9 mouse cellular contexts compared by ENCODE assay signal in genomic region chr9:13574913-13575312, GRCm38 (mm10).
A peak's percentile ranks its signal among the peaks of the same experiment; 100 is the strongest.
DNase-seq lines count a peak whose midpoint lies in the region; ATAC-seq and TF ChIP-seq lines count a peak whose summit lies in the region.
"Had no signal": no experiment of that assay in that cellular context is flagged by ENCODE, and none has a peak within 500 bp of the region (broad histone marks: within the 10 kb centered on the region; RNA-seq: fewer than 3 reads in every experiment).

No protein-coding gene starts in this region.

- TF ChIP-seq CTCF in gastrocnemius, adult 2 months (IDR thresholded peaks at IDR 0.05), result no peak; the same call in 1 of the 2 replicates
- no peak; the same call in 1 of the 2 replicates for TF ChIP-seq CTCF in lung, postnatal 0 days (IDR thresholded peaks at IDR 0.05)
- TF ChIP-seq CTCF in cerebellum, adult 2 months (IDR thresholded peaks at IDR 0.05; ENCODE audit: borderline replicate concordance, insufficient read depth, low read depth, low read length), result no peak

- no peaks in the 10 kb centered on the region for H3K36me3 ChIP-seq in lung, postnatal 0 days (ENCODE audit: insufficient read depth, low read length)
- no peaks in the 10 kb centered on the region for H3K36me3 ChIP-seq in forebrain, embryonic 16.5 days (ENCODE audit: control insufficient read depth, insufficient read depth)

- peak; percentile 84 for ATAC-seq in hematopoietic stem cell, adult 5-6 weeks (replicated peaks in 1 of 2; ENCODE audit: insufficient read depth in 1 of 2, low FRiP score in 2 of 2, low TSS enrichment in 1 of 2, low read depth in 1 of 2, poor library complexity in 2 of 2, severe bottlenecking in 2 of 2)
- ATAC-seq in lung, postnatal 0 days, result peak; percentile 58
- ATAC-seq in forebrain, embryonic 16.5 days, result no peak
- ATAC-seq: inflammation-experienced regulatory T-cells, adult 6 months had no signal

- peaks cover 8% of the 10 kb centered on the region for H3K4me1 ChIP-seq in brown adipose tissue, adult 24 weeks (ENCODE audit: control insufficient read depth, insufficient read depth, insufficient read length, low read length)
- peaks cover 5% of the 10 kb centered on the region; the same call in 1 of the 2 replicates for H3K4me1 ChIP-seq in lung, postnatal 0 days (ENCODE audit: insufficient read depth, low read depth, low read length)
- H3K4me1 ChIP-seq in forebrain, embryonic 16.5 days (replicated peaks; ENCODE audit: control insufficient read depth, insufficient read depth, low read length), result peaks cover 6% of the 10 kb centered on the region
- peaks cover 14% of the 10 kb centered on the region for H3K4me1 ChIP-seq in cerebellum, adult 2 months (ENCODE audit: control insufficient read depth, insufficient read depth, low read length)

- no peak overlapping the region for H3K9ac ChIP-seq in lung, postnatal 0 days (replicated peaks; ENCODE audit: low read depth)
- H3K9ac ChIP-seq in forebrain, embryonic 16.5 days (replicated peaks; ENCODE audit: low read depth, low read length), result no peak overlapping the region

- H3K4me2 ChIP-seq in lung, postnatal 0 days (replicated peaks; ENCODE audit: low read depth, low read length), result no peak overlapping the region
- no peak overlapping the region for H3K4me2 ChIP-seq in forebrain, embryonic 16.5 days (ENCODE audit: low read length)

- DNase-seq in gastrocnemius, adult 2 months, result peak; percentile 55
- no peak for DNase-seq in gastrocnemius, adult 8-10 months (ENCODE audit: low spot score in 2 of 2)
- DNase-seq in lung, postnatal 0 days (ENCODE audit: low spot score), result peak; percentile 32
- DNase-seq in thymus, postnatal 36 days, result no peak
- DNase-seq in cerebellum, adult 2 months, result no peak

- no peaks in the 10 kb centered on the region for H3K9me3 ChIP-seq in lung, postnatal 0 days (ENCODE audit: low read length)
- H3K9me3 ChIP-seq in forebrain, embryonic 16.5 days (ENCODE audit: control insufficient read depth, low read length), result no peaks in the 10 kb centered on the region

- no peak overlapping the region for H3K4me3 ChIP-seq in gastrocnemius, adult 2 months
- no peak overlapping the region for H3K4me3 ChIP-seq in brown adipose tissue, adult 24 weeks (ENCODE audit: insufficient read depth, low read depth, low read length)
- no peak overlapping the region for H3K4me3 ChIP-seq in lung, postnatal 0 days (ENCODE audit: low read depth, low read length)
- no peak overlapping the region for H3K4me3 ChIP-seq in forebrain, embryonic 16.5 days (replicated peaks; ENCODE audit: low read length)
- no peak overlapping the region for H3K4me3 ChIP-seq in cerebellum, adult 2 months (replicated peaks; ENCODE audit: insufficient read depth, low read depth, low read length)

- 48% methylated on average over 2 of the region's 2 CpGs for WGBS in lung, postnatal 0 days
- 74% methylated on average over 2 of the region's 2 CpGs for WGBS in forebrain, embryonic 16.5 days
- 62% methylated on average over 2 of the region's 2 CpGs for WGBS in cerebellum, adult 2 months

- intact Hi-C loops in gastrocnemius, adult 2 months (cut with DNase I), result no loop called here

- no peak for TF ChIP-seq POLR2A in cerebellum, adult 2 months (IDR thresholded peaks at IDR 0.05; ENCODE audit: borderline replicate concordance, insufficient read depth, low read length)

- H3K27ac ChIP-seq in gastrocnemius, adult 2 months, result peak overlapping the region; percentile 78
- peak overlapping the region; percentile 66 for H3K27ac ChIP-seq in brown adipose tissue, adult 24 weeks (replicated peaks; ENCODE audit: low read depth, low read length)
- H3K27ac ChIP-seq in lung, postnatal 0 days (ENCODE audit: low read length), result 0 out of 2 replicates have a peak overlapping the region, but pooled peaks have one; percentile 27
- no peak overlapping the region for H3K27ac ChIP-seq in forebrain, embryonic 16.5 days (ENCODE audit: low read length)
- H3K27ac ChIP-seq in cerebellum, adult 2 months (ENCODE audit: insufficient read depth, low read length), result no peak overlapping the region

- no peak for TF ChIP-seq EP300 in lung, postnatal 0 days (IDR thresholded peaks at IDR 0.05)

- no peaks in the 10 kb centered on the region for H3K27me3 ChIP-seq in lung, postnatal 0 days (replicated peaks; ENCODE audit: insufficient read depth, low read length)
- no peaks in the 10 kb centered on the region for H3K27me3 ChIP-seq in forebrain, embryonic 16.5 days (replicated peaks; ENCODE audit: control insufficient read depth, insufficient read depth, low read length)
- no peaks in the 10 kb centered on the region for H3K27me3 ChIP-seq in cerebellum, adult 2 months (ENCODE audit: control insufficient read depth, insufficient read depth, low read length)

Comparison
In these comparisons a context has a peak if more than half of its experiments do, and no peak if none do; other contexts are left out.
1. DNase-seq: peak in gastrocnemius, adult 2 months (single experiment) and lung, postnatal 0 days (single experiment); none in gastrocnemius, adult 8-10 months (0 of 2), thymus, postnatal 36 days (0 of 2) and cerebellum, adult 2 months (0 of 2).
2. H3K27ac ChIP-seq: peak in gastrocnemius, adult 2 months (single experiment), brown adipose tissue, adult 24 weeks (single experiment) and lung, postnatal 0 days (single experiment); none in forebrain, embryonic 16.5 days (single experiment) and cerebellum, adult 2 months (single experiment).